Mouse (Mus musculus): ENCODE measurements around the gene Snx33.
A peak's percentile ranks its signal among the peaks of the same experiment; 100 is the strongest.
"Not testable (repeated sequence)": the region's sequence is repeated elsewhere in the genome, so short reads cannot be mapped to it uniquely, and the experiment has no call there.

Gene Snx33

GRCm38 (mm10) chr9:56928041-56928811, at the start of gene Snx33:
TSS of gene Snx33 (minus strand) at chr9:56928371.
- DNase-seq (ENCODE audit: low read depth in 1 of 2, low spot score in 2 of 2): peak; percentile 20 to 69

GRCm38 (mm10) chr9:56975199-56975598, 47.0 kb upstream of the Snx33 start:
- DNase-seq (ENCODE audit: low read depth in 1 of 2, low spot score in 2 of 2): no peak

GRCm38 (mm10) chr9:56973960-56974524, 45.9 kb upstream of the Snx33 start:
- no peak for DNase-seq (ENCODE audit: low read depth in 1 of 2, low spot score in 2 of 2)

DNA sequence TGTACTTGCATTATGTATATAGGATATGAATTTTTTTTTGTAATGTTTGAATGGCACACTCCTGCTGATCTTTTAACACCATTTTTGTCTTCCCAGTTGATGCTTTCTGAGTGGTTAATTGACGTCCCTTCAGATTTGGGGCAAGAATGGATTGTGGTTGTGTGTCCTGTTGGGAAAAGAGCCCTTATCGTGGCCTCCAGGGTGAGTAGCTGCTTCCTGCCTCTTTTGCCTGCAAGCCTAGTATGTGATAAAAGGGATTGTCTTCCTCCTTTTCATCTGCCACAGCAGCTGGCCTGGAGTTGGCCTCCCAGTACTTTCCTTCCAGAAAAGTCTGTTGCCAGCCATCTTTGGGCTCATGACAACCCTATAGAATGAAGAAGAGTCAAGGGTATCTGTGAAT, 42.0 kb upstream of the Snx33 start:
- no peak for DNase-seq (ENCODE audit: low read depth in 1 of 2, low spot score in 2 of 2)

DNA sequence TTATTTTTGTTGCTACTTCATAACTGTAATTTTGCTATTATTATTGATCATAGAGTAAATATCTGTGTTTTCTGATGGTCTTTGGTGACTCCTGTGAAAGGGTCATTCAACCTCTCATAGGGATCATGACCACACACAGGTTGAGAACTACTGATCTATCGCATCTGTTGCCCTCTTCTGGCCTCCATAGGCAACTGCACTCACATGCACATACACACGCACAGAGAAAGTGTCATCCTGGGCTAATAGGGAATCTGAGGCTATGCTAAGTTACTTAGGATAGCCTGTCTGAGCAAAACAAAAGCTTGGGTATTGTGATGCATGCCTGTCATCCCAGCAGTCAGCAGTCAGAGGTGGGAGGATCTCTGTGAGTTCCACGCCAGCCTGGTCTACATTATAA, 33.4 kb upstream of the Snx33 start:
- DNase-seq (ENCODE audit: low read depth in 1 of 2, low spot score in 2 of 2): no peak

DNA sequence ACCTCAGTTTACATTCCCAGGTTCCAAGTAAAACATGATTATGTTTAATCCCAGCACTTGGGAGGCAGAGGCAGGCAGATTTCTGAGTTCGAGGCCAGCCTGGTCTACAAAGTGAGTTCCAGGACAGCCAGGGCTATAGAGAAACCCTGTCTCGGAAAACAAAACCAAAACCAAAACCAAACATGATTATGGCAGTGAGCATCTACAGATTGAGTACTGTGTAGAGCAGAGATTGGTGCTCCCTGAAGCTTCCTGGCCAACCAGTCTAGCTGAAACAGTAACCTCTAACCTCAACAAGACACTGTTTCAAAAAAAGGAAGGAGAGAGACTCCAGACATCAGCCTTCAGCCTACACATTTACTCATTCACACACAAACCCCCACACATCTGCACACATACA, 30.5 kb upstream of the Snx33 start:
- no peak for DNase-seq (ENCODE audit: low read depth in 1 of 2, low spot score in 2 of 2)

- DNase-seq (ENCODE audit: low read depth in 1 of 2, low spot score in 2 of 2): no peak
Measured at GRCm38 (mm10) chr9:56956966-56957675, 28.9 kb upstream of the Snx33 start.

- DNase-seq (ENCODE audit: low read depth in 1 of 2, low spot score in 2 of 2): no peak
Measured at GRCm38 (mm10) chr9:56953562-56953961, 25.4 kb upstream of the Snx33 start.

GRCm38 (mm10) chr9:56950414-56951400, 22.5 kb upstream of the Snx33 start, which contains the start of gene Snupn:
TSS of gene Snupn (plus strand) at chr9:56950878.
- DNase-seq (ENCODE audit: low read depth in 1 of 2, low spot score in 2 of 2): peak; percentile 91 to 92

- no peak for DNase-seq (ENCODE audit: low read depth in 1 of 2, low spot score in 2 of 2)
Measured at GRCm38 (mm10) chr9:56949767-56950166, 21.6 kb upstream of the Snx33 start.

- DNase-seq (ENCODE audit: low read depth in 1 of 2, low spot score in 2 of 2): not testable (repeated sequence)
Measured at GRCm38 (mm10) chr9:56948699-56949098, 20.5 kb upstream of the Snx33 start.

- peak in 1 of 2 experiments; percentile 21 for DNase-seq (ENCODE audit: low read depth in 1 of 2, low spot score in 2 of 2)
Measured at GRCm38 (mm10) chr9:56947481-56947880, 19.3 kb upstream of the Snx33 start.

GRCm38 (mm10) chr9:56938374-56938773, 10.2 kb upstream of the Snx33 start:
- DNase-seq (ENCODE audit: low read depth in 1 of 2, low spot score in 2 of 2): no peak

DNA sequence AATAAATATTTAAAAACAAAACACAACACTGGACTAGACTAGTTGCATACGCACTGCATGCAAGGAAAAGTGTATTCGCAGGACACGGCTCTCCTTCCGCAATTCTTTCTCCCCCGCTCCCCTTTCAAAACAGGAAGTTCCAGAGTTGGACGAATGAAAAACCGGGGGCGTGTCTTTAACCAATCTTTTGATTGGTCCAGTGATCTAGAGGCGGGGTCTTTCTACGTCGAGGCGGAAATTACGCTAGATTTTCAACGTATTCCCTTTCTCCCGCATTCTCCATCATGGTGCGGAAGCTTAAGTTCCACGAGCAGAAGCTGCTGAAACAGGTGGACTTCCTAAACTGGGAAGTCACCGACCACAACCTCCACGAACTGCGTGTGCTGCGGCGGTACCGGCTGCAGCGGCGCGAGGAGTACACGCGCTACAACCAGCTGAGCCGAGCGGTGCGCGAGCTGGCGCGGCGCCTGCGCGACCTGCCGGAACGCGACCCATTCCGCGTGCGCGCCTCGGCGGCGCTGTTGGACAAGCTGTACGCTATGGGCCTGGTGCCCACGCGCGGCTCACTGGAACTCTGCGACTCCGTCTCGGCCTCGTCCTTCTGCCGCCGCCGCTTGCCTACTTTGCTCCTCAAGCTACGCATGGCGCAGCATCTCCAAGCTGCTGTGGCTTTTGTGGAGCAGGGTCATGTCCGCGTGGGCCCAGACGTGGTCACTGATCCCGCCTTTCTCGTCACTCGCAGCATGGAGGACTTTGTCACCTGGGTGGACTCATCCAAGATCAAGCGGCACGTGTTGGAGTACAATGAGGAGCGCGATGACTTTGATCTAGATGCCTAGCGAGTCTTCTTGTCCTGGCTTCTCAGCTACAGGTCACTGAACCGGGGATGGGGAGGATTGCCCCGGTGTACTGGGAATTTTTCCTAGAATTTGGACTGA, 9.3 kb upstream of the Snx33 start, which contains the start of gene Imp3:
Gene Imp3, plus strand, starts transcription at position 253 of the 938 bp plus-strand sequence.
- DNase-seq (ENCODE audit: low read depth in 1 of 2, low spot score in 2 of 2): peak; percentile 79 to 81

DNA sequence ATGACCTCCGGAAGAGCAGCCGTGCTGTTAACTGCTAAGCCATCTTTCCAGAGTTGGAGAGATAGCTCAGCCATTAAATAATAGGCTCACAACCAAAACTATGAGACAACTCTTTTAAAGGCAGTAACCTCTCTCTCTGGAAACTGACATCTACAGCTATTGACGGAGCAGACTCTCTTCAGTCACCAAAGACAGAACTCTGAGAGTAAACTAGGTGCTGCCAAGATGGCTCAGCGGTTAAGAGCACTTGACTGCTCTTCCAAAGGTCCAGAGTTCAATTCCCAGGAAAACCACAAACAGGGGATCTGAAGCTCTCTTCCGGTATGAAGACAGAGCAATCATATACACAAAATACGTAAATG, 8.7 kb upstream of the Snx33 start:
- no peak for DNase-seq (ENCODE audit: low read depth in 1 of 2, low spot score in 2 of 2)

GRCm38 (mm10) chr9:56930556-56930955, 2.4 kb upstream of the Snx33 start:
- DNase-seq (ENCODE audit: low read depth in 1 of 2, low spot score in 2 of 2): no peak

DNA sequence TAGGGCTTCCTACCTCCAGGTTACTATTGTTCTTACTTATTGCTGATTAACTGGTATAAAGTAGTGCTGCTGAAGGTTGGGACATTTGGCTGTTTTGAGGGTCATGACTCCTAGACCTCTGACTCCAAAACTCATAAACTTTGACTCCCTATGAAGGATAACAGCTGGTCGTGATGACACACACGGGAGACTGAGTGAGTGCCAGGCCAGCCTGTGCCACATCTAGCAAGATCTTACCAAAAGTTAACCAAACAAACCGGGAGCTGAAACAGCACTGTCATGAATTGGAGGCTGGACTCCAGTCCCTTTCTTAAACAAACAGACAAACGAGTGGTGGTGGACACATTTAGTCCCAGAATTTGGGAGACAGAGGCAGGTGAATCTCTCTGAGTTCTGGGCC, 1.3 kb upstream of the Snx33 start:
- no peak for DNase-seq (ENCODE audit: low read depth in 1 of 2, low spot score in 2 of 2)

GRCm38 (mm10) chr9:56927191-56928012, 769 bp downstream of the Snx33 start:
- no peak for DNase-seq (ENCODE audit: low read depth in 1 of 2, low spot score in 2 of 2)

- DNase-seq (ENCODE audit: low read depth in 1 of 2, low spot score in 2 of 2): no peak
Measured at GRCm38 (mm10) chr9:56926387-56926786, 1.8 kb downstream of the Snx33 start.

Data from monocyte, adult 2 months (primary cell).